Mouse (Mus musculus) lung, postnatal 0 days (tissue): Measurements from ENCODE around the gene Aspscr1.

Source experiments
- CTCF ChIP-seq: IDR thresholded peaks from 2 replicates; pipeline ENCODE4 v1.5.1; 2016; ENCODE audit warnings: antibody characterized with exemption, mild to moderate bottlenecking
- EP300 ChIP-seq: IDR thresholded peaks from 2 replicates; pipeline ENCODE4 v1.6.1; 2016; ENCODE audit warnings: antibody characterized with exemption, mild to moderate bottlenecking, control low read depth

- TF ChIP-seq CTCF (no peak), EP300 (no peak)
Measured at GRCm38 (mm10) chr11:120719242-120719641, 46.5 kb downstream of the Aspscr1 start.
